Mouse (Mus musculus) retina, postnatal 7 days (tissue): ENCODE results near the gene Mob1b.

Experiments
- DNase-seq: peaks from one replicate; pipeline ENCODE4 v3.0.0-alpha.2; 2012; ENCODE audit warnings: low read depth, low spot score

The Mob1b gene

GRCm38 (mm10) chr5:88768201-88768600, 47.5 kb downstream of the Mob1b start:
- DNase-seq: no peak

DNA sequence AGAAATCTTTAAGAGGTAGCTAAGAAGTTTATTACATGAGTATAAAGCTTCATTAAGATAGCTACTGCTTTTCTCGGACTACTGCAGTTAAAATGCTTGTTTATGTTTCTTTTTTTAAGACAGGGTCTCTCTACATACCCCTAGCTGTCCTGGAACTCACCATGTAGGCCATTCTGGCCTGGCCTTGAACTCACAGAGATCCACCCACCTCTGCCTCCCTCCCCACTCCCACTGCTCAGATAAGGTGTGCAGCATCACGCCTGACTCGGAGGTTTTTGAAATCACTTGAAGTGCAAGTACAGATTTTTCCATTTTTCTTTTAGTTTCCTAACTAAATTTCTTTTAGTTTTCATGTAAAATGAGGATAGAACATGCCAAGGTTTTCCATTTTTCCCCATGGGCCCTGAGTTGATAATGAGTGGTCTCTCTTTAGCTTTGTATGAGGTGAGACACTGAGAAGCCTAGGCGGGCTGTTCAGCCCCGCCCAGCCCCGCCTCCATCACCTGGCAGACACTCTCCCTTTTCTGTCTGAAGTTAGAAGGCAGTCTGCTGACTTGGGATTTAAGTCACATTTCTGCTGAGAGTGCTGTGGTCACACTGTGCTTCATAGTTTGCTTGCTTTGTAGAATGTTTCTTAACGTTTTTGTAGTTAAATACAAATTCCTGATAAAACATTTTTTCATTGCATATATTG, 61.6 kb downstream of the Mob1b start:
- no peak for DNase-seq

- no peak for DNase-seq
Measured at GRCm38 (mm10) chr5:88785059-88785458, 64.4 kb downstream of the Mob1b start.

- no peak for DNase-seq
Measured at GRCm38 (mm10) chr5:88790675-88791074, 70.0 kb downstream of the Mob1b start.

- peak; percentile 17 for DNase-seq
Measured at GRCm38 (mm10) chr5:88791256-88792245, 70.9 kb downstream of the Mob1b start.

GRCm38 (mm10) chr5:88793676-88794075, 73.0 kb downstream of the Mob1b start:
- no peak for DNase-seq

- DNase-seq: no peak
Measured at GRCm38 (mm10) chr5:88795910-88796584, 75.4 kb downstream of the Mob1b start.

GRCm38 (mm10) chr5:88796588-88796987, 75.9 kb downstream of the Mob1b start:
- no peak for DNase-seq

- no peak for DNase-seq
Measured at GRCm38 (mm10) chr5:88797121-88797520, 76.5 kb downstream of the Mob1b start.

DNA sequence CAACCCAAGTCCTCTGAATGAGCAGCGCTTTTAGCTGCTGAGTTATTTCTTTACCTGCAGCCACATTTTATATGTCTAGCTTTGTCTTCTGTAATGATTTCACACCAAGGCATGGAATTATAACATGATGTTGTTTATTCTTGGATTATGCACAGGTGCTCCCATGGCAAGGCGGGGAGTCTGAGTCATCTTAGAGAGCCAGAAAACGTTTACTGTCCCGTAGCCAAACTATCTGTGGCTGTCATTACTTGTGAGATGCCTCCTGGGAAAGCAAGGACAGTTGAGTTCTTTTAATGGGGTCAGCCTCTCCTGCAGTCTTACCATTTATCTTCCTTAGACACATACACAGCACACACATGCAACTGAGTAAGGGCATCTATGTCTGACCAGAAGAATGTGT, 85.0 kb downstream of the Mob1b start:
- DNase-seq: no peak

GRCm38 (mm10) chr5:88806278-88806677, 85.6 kb downstream of the Mob1b start:
- DNase-seq: no peak

- no peak for DNase-seq
Measured at GRCm38 (mm10) chr5:88807342-88807741, 86.7 kb downstream of the Mob1b start.

GRCm38 (mm10) chr5:88813188-88813587, 92.5 kb downstream of the Mob1b start:
- no peak for DNase-seq
